Mouse (Mus musculus) neural tube, embryonic 10.5 days (tissue): ENCODE results near the gene Oog4.
A peak's percentile ranks its signal among the peaks of the same experiment; 100 is the strongest.
"Not testable (repeated sequence)": the region's sequence is repeated elsewhere in the genome, so short reads cannot be mapped to it uniquely, and the experiment has no call there.

Source experiments
- DNase-seq: peaks from one replicate; pipeline ENCODE4 v3.0.0-alpha.2; 2017; ENCODE audit warnings: low spot score; ENCODE audit errors: extremely low spot score

Gene Oog4

GRCm38 (mm10) chr4:143450224-143450623 lies at the start of gene Oog4:
Gene Oog4, minus strand, starts transcription at chr4:143450324.
- no peak for DNase-seq

DNA sequence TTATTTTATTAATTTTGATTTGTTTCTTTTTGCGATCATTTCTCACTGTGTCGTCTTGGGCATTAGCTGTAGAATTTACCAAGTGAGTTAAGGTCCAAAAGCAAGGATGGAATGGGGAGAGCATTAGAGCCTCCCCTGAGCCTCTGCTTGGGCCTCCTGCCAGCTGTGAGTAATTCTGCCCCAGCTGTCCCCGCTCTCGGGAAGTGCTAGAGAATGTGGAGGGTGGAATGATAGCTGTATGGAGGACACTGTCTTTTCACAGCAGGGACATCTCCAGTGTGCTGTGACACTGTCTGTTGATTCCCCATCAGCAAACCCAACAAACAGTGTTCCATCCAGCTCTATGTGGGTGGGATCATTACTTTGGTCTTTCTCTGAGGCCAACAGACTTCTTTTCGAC lies 23.4 kb downstream of the Oog4 start:
- DNase-seq = not testable (repeated sequence)

DNA sequence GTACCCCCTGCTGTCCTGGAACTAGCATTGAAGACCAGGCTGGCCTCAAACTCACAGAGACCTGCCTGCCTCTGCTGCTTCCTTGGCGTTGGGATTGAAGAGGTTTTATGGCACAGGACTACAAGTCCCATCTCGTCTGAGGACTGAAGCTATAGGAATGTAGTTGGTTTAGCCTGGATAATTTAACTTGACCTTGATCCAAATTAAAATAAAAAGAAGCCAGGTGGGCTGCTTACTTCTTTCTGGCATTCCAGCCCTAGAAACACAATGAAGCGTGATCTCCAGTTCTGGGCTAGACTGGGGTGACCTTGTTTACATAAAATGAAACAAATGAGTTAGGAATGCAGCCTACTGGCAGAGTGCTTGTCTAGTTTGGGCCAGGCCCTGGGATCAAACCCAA lies 36.0 kb downstream of the Oog4 start:
- DNase-seq = no peak

DNA sequence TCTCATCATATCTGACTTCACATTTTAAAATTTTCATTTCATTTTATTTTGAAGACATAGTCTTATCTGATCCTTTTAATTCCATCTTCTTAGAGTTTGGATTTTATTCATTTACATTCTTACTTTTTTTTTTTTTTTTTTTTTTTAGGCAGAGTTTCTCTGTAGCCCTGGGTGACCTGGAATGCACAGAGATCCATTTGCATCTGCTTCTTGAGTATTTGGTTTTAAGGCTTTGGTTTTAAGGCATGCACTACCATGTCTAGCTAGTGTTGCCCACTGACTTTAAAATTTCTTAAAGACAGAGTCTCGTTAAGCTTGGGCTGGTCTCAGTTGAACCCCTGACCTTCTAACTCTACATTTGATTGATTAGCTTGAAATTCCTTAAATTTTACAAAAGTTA lies 36.5 kb downstream of the Oog4 start:
- no peak for DNase-seq

- peak; percentile 89 for DNase-seq
These were observed 37.7 kb downstream of the Oog4 start, which contains the start of gene Pramef8 for GRCm38 (mm10) chr4:143412219-143413092. Gene Pramef8, plus strand, starts transcription at chr4:143412426.

- DNase-seq = no peak
These were observed 38.4 kb downstream of the Oog4 start for GRCm38 (mm10) chr4:143411566-143412218.

DNA sequence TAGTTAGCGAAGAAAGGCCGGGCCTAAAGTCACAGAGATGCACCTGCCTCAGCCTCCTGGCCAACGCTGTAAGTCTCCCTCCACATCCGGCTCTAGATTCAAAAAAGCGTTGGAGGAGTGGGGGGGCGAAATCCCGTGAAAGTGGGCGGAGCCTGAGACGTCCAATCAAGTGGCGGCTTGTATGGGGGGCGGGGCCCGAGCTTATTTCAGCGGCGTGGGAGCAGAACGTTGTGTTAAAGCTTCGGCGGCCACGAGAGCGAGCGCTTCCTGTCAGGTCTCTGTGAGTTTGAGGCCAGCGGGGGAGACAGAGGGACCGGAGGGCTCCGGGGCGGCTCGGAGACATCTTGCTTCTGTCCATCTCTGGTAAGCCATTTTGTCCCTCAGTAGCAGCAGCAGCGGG lies 55.9 kb downstream of the Oog4 start, which contains the start of gene Pramel1:
Gene Pramel1, plus strand, starts transcription at position 248 of the 400 bp plus-strand sequence.
- no peak for DNase-seq

DNA sequence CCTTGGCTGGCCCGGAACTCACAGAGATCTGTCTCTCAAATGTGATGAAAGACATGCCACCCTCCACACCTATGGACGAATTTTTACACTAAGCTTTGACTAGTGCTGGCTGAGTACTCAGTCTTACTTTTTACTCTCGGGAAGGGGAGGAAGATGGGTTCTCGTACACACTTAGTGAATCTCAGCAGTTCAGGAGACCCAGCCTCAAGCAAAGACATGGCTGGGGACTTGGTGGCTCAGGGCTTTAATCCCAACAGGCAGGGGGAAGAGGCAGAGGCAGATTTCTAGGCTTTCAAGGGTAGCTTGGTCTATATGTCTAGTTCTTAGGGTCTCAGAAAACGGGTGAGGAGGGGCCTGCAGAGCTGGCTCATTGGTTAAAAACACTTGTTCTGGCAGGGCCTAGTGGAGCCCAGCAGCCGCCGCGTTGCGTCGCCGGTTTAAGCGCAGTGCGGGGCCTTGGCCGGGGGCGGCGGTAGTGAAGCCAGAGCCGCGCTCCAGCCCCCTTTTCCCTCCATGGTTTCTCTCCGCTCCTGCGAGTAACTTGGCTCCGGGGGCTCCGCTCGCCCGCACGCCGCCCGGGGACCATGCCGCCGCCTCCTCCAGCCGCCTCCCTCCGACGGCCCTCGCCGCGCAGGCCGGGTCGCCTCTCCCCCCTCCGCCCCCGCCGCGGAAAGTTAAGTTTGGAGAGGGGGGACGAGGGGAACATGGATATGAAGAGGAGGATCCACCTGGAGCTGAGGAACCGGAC lies 61.0 kb downstream of the Oog4 start:
- peak; percentile 78 for DNase-seq
